Mouse (Mus musculus): ENCODE results near the gene Spz1. TPM values are rescaled to one million over a fixed set of nuclear protein-coding genes. Genes with fewer than 3 reads are reported as not detected.

Gene Spz1
- not detected in 4 replicates for total RNA-seq (2023; ENCODE audit: inconsistent age)

DNA sequence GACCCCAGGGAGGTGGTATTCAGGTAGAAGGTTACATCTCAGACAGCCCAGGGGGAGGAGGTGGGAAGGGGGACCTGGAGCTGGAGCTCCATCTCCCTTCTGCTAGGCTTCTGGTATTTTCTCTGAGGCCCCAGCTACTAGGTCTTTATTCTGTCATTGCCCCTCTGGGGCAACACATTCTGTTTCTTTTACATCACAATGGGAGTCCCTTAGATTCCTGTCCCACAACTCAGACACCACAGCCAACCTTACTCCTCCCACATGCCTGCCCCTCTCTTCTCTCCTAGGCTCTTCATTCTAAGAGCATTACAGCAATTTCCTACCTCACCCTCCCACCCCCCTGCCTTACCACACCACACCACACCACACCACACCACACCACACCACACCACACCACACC is at the start of gene Spz1:
Spz1 (minus strand) TSS at position 101 of the 400 bp plus-strand sequence.

DNA sequence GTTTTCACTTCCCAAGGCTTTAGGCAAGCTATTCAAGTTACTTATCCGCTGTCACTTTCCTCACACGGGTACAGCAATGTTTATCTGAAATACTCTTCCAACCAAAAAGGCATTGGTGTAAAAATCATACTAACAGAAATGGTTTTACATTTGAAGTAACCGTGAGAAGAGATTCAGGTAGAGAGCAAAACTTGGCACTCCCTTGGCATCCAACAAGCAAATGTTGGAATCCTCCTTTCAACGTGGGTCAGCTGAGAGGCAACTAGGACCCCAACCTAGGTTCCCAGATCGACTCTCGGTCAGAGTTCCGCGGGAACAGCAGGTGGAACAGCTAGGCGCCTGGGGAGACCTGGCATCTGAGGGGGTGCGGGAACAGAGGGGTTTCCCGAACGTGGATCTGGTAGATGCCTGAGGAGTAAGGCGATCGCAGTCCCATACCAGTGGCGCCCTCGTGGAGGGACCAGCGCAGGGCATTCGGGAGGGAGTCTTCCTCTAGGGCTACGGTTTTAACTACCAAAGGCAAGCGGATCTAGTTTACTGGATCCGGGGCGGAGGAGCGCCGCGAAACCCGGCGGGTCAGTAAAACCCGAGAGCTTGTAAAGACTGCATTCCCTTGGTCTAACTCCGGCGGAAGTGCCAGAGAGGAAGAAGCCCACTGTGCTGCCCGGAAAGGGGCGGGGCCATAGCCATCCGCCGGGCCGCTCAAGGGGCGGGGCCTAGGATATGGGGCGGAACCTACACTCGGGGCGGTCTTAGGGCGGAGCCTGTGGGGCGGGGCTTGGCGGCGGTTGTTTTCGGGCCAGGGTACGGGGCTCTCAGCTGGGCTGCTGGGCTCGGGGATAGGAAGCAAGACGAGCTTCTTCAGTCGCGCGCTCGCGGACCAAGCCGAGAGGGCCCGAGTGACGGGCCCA is 34.6 kb upstream of the Spz1 start, which contains the start of gene Serinc5:
Serinc5 (plus strand) TSS at position 781 of the 911 bp plus-strand sequence.

GRCm38 (mm10) chr13:92530721-92531211 is 45.2 kb downstream of the Spz1 start, which contains the start of gene Zfyve16:
Zfyve16 (minus strand) TSS chr13:92530868.

Other genes starting within 250 kb of the Spz1 start
- 1.6 to 2.0 TPM (median 1.9 TPM) in 4 replicates for gene Dhfr, start 221.4 kb downstream of the Spz1 start, total RNA-seq (2023; ENCODE audit: inconsistent age)
- gene Msh3, start 221.2 kb downstream of the Spz1 start, total RNA-seq (2023; ENCODE audit: inconsistent age) = 37.8 to 43.3 TPM (median 42.2 TPM) in 4 replicates
- gene Ankrd34b, start 150.3 kb downstream of the Spz1 start, total RNA-seq (2023; ENCODE audit: inconsistent age) = not detected in 4 replicates
- gene Fam151b, start 92.2 kb downstream of the Spz1 start, total RNA-seq (2023; ENCODE audit: inconsistent age) = 2.1 to 2.8 TPM (median 2.3 TPM) in 4 replicates
- 20.7 to 28.0 TPM (median 23.7 TPM) in 4 replicates for gene Zfyve16, start 45.3 kb downstream of the Spz1 start, total RNA-seq (2023; ENCODE audit: inconsistent age)
- gene Serinc5, start 34.9 kb upstream of the Spz1 start, total RNA-seq (2023; ENCODE audit: inconsistent age) = 31.0 to 50.6 TPM (median 45.5 TPM) in 4 replicates
- gene Thbs4, start 218.6 kb upstream of the Spz1 start, total RNA-seq (2023; ENCODE audit: inconsistent age) = not detected in 4 replicates